Mouse (Mus musculus): Measurements from ENCODE around the gene Foxo3. TPM values are rescaled to one million over a fixed set of nuclear protein-coding genes. Genes with fewer than 3 reads are reported as not detected.

Foxo3 gene
- polyA plus RNA-seq, 1 experiment = 76.6 TPM

- no peak overlapping the region for H3K27ac ChIP-seq (ENCODE audit: control insufficient read depth, insufficient read depth, low read length)
- 65% methylated on average over 5 of the region's 5 CpGs for WGBS
- no peaks in the 10 kb centered on the region for H3K27me3 ChIP-seq (ENCODE audit: control insufficient read depth, insufficient read depth, low read length)
- H3K4me3 ChIP-seq (ENCODE audit: control insufficient read depth, insufficient read depth, low read length) = no peak overlapping the region
- peaks cover 27% of the 10 kb centered on the region for H3K4me1 ChIP-seq (replicated peaks; ENCODE audit: control insufficient read depth, insufficient read depth, low read length)
- TF ChIP-seq CTCF (IDR thresholded peaks at IDR 0.05; ENCODE audit: borderline replicate concordance, control insufficient read depth, extremely low read depth, insufficient read depth, low read length, poor library complexity) = no peak
- TF ChIP-seq POLR2A (IDR thresholded peaks at IDR 0.05; ENCODE audit: control insufficient read depth, extremely low read depth, insufficient read depth, low read length, poor library complexity) = no peak
- no peaks in the 10 kb centered on the region for H3K36me3 ChIP-seq (ENCODE audit: control insufficient read depth, insufficient read depth, low read length)
- DNase-seq = no peak
Measured at GRCm38 (mm10) chr10:42170201-42170600, 106.4 kb downstream of the Foxo3 start.

DNA sequence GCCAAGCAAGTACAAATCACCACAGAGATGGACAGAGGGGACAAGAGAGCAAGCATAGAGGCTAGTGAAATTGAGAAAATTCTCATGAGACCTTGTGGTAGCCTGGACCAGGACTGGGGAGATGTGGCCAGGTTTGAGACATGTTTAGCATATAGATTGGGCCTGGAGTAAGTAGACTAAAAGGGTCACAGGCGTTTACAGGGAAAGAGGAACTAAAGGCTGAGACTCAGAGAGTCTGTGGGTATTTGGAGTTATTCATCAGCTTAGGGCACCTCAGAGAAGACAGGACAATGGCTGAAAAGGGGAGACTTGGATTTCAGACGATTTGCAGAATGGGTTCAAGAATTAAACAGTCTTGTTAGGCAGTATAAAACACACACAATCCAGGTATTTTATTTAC, 121.8 kb downstream of the Foxo3 start:
- 23% methylated on average over 2 of the region's 2 CpGs for WGBS
- no peak for DNase-seq
- Histone ChIP-seq H3K4me1 (replicated peaks; ENCODE audit: control insufficient read depth, insufficient read depth, low read length) (no peaks in the 10 kb centered on the region), H3K36me3 (ENCODE audit: control insufficient read depth, insufficient read depth, low read length) (no peaks in the 10 kb centered on the region), H3K4me3 (ENCODE audit: control insufficient read depth, insufficient read depth, low read length) (no peak overlapping the region), H3K27ac (ENCODE audit: control insufficient read depth, insufficient read depth, low read length) (no peak overlapping the region), H3K27me3 (ENCODE audit: control insufficient read depth, insufficient read depth, low read length) (no peaks in the 10 kb centered on the region)
- TF ChIP-seq POLR2A (IDR thresholded peaks at IDR 0.05; ENCODE audit: control insufficient read depth, extremely low read depth, insufficient read depth, low read length, poor library complexity) = no peak
- TF ChIP-seq CTCF (IDR thresholded peaks at IDR 0.05; ENCODE audit: borderline replicate concordance, control insufficient read depth, extremely low read depth, insufficient read depth, low read length, poor library complexity) = no peak

- TF ChIP-seq CTCF (IDR thresholded peaks at IDR 0.05; ENCODE audit: borderline replicate concordance, control insufficient read depth, extremely low read depth, insufficient read depth, low read length, poor library complexity) = no peak
- no peak for TF ChIP-seq POLR2A (IDR thresholded peaks at IDR 0.05; ENCODE audit: control insufficient read depth, extremely low read depth, insufficient read depth, low read length, poor library complexity)
Measured at GRCm38 (mm10) chr10:42152426-42153205, 123.9 kb downstream of the Foxo3 start.

DNA sequence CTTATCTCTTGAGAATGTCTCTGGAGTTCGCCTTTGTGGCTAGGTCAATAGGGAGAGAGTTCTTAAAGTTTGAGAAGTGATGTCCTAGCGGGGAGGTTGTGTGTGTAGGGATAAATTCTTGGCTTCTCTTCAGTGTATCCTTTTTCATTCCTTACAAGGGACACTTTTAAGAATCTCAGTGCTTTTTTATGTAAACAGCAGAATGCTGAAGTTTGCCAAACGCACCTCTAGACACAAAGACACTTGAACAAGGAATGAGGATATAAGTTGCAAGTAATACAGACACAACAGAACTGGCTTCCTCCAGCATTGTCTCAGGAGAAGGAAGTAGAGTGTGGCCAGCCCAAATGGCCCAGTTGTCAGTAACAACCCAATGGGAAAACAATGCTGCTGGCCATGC, 126.8 kb downstream of the Foxo3 start:
- Histone ChIP-seq H3K27ac (ENCODE audit: control insufficient read depth, insufficient read depth, low read length) (no peak overlapping the region), H3K4me1 (replicated peaks; ENCODE audit: control insufficient read depth, insufficient read depth, low read length) (no peaks in the 10 kb centered on the region), H3K36me3 (ENCODE audit: control insufficient read depth, insufficient read depth, low read length) (no peaks in the 10 kb centered on the region), H3K27me3 (ENCODE audit: control insufficient read depth, insufficient read depth, low read length) (no peaks in the 10 kb centered on the region), H3K4me3 (ENCODE audit: control insufficient read depth, insufficient read depth, low read length) (no peak overlapping the region)
- no peak for DNase-seq
- TF ChIP-seq CTCF (IDR thresholded peaks at IDR 0.05; ENCODE audit: borderline replicate concordance, control insufficient read depth, extremely low read depth, insufficient read depth, low read length, poor library complexity) (no peak), POLR2A (IDR thresholded peaks at IDR 0.05; ENCODE audit: control insufficient read depth, extremely low read depth, insufficient read depth, low read length, poor library complexity) (no peak)
- 96% methylated on average over 3 of the region's 3 CpGs for whole genome bisulfite sequencing

More at GRCm38 (mm10) chr10:42152426-42153205, 123.9 kb downstream of the Foxo3 start:
- 51% methylated on average over 14 of the region's 14 CpGs for WGBS
- Histone ChIP-seq H3K36me3 (ENCODE audit: control insufficient read depth, insufficient read depth, low read length) (no peaks in the 10 kb centered on the region), H3K27me3 (ENCODE audit: control insufficient read depth, insufficient read depth, low read length) (no peaks in the 10 kb centered on the region), H3K27ac (ENCODE audit: control insufficient read depth, insufficient read depth, low read length) (no peak overlapping the region), H3K4me3 (ENCODE audit: control insufficient read depth, insufficient read depth, low read length) (no peak overlapping the region), H3K4me1 (replicated peaks; ENCODE audit: control insufficient read depth, insufficient read depth, low read length) (no peaks in the 10 kb centered on the region)
- DNase-seq = no peak

- no peak overlapping the region for H3K27ac ChIP-seq (ENCODE audit: control insufficient read depth, insufficient read depth, low read length)
- no peaks in the 10 kb centered on the region for H3K4me1 ChIP-seq (replicated peaks; ENCODE audit: control insufficient read depth, insufficient read depth, low read length)
- DNase-seq = no peak
- no peaks in the 10 kb centered on the region for H3K27me3 ChIP-seq (ENCODE audit: control insufficient read depth, insufficient read depth, low read length)
- 53% methylated on average over 3 of the region's 3 CpGs for WGBS
- no peaks in the 10 kb centered on the region for H3K36me3 ChIP-seq (ENCODE audit: control insufficient read depth, insufficient read depth, low read length)
- no peak for TF ChIP-seq POLR2A (IDR thresholded peaks at IDR 0.05; ENCODE audit: control insufficient read depth, extremely low read depth, insufficient read depth, low read length, poor library complexity)
- no peak for TF ChIP-seq CTCF (IDR thresholded peaks at IDR 0.05; ENCODE audit: borderline replicate concordance, control insufficient read depth, extremely low read depth, insufficient read depth, low read length, poor library complexity)
- H3K4me3 ChIP-seq (ENCODE audit: control insufficient read depth, insufficient read depth, low read length) = no peak overlapping the region
Measured at GRCm38 (mm10) chr10:42148326-42148725, 128.2 kb downstream of the Foxo3 start.

- no peak overlapping the region for H3K27ac ChIP-seq (ENCODE audit: control insufficient read depth, insufficient read depth, low read length)
- TF ChIP-seq CTCF (IDR thresholded peaks at IDR 0.05; ENCODE audit: borderline replicate concordance, control insufficient read depth, extremely low read depth, insufficient read depth, low read length, poor library complexity) (no peak), POLR2A (IDR thresholded peaks at IDR 0.05; ENCODE audit: control insufficient read depth, extremely low read depth, insufficient read depth, low read length, poor library complexity) (no peak)
- no peak overlapping the region for H3K4me3 ChIP-seq (ENCODE audit: control insufficient read depth, insufficient read depth, low read length)
- H3K36me3 ChIP-seq (ENCODE audit: control insufficient read depth, insufficient read depth, low read length) = no peaks in the 10 kb centered on the region
- no peaks in the 10 kb centered on the region for H3K4me1 ChIP-seq (replicated peaks; ENCODE audit: control insufficient read depth, insufficient read depth, low read length)
- DNase-seq = no peak
- no peaks in the 10 kb centered on the region for H3K27me3 ChIP-seq (ENCODE audit: control insufficient read depth, insufficient read depth, low read length)
- 96% methylated on average over 5 of the region's 5 CpGs for WGBS
Measured at GRCm38 (mm10) chr10:42145221-42145620, 131.3 kb downstream of the Foxo3 start.
